Mouse (Mus musculus): Measurements from ENCODE around the gene Tfr2.

DNA sequence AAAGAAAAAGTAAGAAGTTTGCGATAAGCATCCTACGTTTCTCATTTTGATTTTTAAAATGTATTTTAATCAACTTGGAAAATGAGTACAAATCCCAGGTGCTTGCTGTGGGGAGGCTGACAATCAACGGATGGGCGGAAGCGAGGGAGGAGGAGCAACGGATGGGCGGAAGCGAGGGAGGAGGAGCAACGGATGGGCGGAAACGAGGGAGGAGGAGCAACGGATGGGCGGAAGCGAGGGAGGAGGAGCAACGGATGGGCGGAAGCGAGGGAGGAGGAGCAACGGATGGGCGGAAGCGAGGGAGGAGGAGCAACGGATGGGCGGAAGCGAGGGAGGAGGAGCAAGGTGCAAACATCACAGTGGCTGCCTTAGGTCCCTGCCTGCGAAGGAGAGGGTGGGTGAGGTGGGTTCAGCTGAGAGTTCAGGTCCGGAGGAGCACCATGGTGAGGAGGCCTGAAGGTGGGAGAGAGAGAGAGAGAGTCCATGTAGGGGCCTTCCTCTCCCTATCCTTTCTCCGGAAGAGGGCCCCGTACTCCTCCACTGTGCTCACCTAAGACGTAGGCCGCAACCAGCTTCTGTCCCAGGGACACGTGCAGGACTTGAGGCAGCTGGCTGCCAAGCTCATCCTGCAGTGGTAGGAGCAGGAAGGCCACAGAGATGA, 27.1 kb downstream of the Tfr2 start:
- TF ChIP-seq CTCF (IDR thresholded peaks at IDR 0.05; ENCODE audit: borderline replicate concordance, insufficient read depth, low read length) (no peak), POLR2A (IDR thresholded peaks at IDR 0.05; ENCODE audit: low read depth, low read length) (no peak)

Data from embryonic fibroblast, embryonic 13.5 days (primary cell).